Mouse (Mus musculus): ENCODE results near the gene Gm12117. TPM values are rescaled to one million over a fixed set of nuclear protein-coding genes. Genes with fewer than 3 reads are reported as not detected.

Gm12117 gene
- polyA plus RNA-seq, 1 experiment from 2014 or later: not detected

DNA sequence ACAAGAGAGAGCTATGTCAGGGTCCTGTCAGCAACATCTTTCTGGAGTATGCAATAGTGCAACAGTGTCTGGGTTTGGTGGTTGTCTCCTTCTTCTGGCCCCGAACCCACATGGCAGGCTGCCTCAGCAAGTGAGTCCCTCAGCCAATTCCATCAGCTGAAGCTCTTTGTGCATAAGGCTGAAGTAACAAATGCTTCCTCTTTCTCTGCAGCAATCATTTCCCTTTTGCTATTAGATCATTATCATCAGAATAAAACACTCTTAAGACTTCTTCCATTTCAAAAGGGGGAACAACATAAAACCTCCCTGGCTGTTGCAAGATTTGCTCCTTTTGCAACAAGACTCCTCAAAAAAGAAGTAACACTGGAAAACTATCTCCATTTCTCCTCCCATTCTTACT is 2.2 kb downstream of the Gm12117 start:
- H3K36me3 ChIP-seq (ENCODE audit: control insufficient read depth, insufficient read depth, low read length): no peaks in the 10 kb centered on the region
- 77% methylated on average over 1 of the region's 1 CpGs for WGBS
- H3K27me3 ChIP-seq (ENCODE audit: control insufficient read depth, insufficient read depth, low read depth, low read length): no peaks in the 10 kb centered on the region
- no peak overlapping the region for H3K4me2 ChIP-seq (ENCODE audit: low read depth, low read length)
- no peak for ATAC-seq (ENCODE audit: low read depth)
- H3K4me1 ChIP-seq (replicated peaks; ENCODE audit: control insufficient read depth, insufficient read depth, low read length): no peaks in the 10 kb centered on the region
- no peak overlapping the region for H3K4me3 ChIP-seq (ENCODE audit: low read length)
- no peaks in the 10 kb centered on the region for H3K9me3 ChIP-seq (ENCODE audit: control insufficient read depth, low read length)
- H3K27ac ChIP-seq (ENCODE audit: low read length): no peak overlapping the region
- no peak overlapping the region for H3K9ac ChIP-seq (ENCODE audit: low read length)

DNA sequence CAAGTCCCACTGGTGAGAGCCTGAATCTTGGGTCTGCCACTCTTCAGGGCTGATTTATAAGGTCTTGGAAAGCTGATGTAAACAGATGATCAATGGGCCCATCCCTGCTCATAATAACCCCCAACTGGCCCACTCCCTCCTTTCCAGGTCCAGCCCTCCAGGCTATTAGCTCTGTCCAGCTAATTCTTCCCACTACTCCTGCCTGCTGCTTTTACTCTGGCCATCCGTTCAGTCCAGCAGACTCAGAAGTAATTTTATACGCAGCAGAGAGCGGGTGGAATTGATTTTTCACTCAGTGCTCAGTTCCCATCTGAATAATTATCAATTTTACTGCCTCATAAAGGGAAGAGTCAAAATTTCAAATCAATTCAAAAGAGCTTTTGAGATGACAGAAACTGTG is 36.2 kb downstream of the Gm12117 start:
- Histone ChIP-seq H3K36me3 (ENCODE audit: control insufficient read depth, insufficient read depth, low read length) (no peaks in the 10 kb centered on the region), H3K4me3 (ENCODE audit: low read length) (no peak overlapping the region), H3K9ac (ENCODE audit: low read length) (no peak overlapping the region), H3K27ac (ENCODE audit: low read length) (no peak overlapping the region), H3K4me2 (ENCODE audit: low read depth, low read length) (no peak overlapping the region), H3K27me3 (ENCODE audit: control insufficient read depth, insufficient read depth, low read depth, low read length) (no peaks in the 10 kb centered on the region), H3K9me3 (ENCODE audit: control insufficient read depth, low read length) (no peaks in the 10 kb centered on the region), H3K4me1 (replicated peaks; ENCODE audit: control insufficient read depth, insufficient read depth, low read length) (no peaks in the 10 kb centered on the region)
- WGBS: 73% methylated on average over 3 of the region's 3 CpGs
- no peak for ATAC-seq (ENCODE audit: low read depth)

DNA sequence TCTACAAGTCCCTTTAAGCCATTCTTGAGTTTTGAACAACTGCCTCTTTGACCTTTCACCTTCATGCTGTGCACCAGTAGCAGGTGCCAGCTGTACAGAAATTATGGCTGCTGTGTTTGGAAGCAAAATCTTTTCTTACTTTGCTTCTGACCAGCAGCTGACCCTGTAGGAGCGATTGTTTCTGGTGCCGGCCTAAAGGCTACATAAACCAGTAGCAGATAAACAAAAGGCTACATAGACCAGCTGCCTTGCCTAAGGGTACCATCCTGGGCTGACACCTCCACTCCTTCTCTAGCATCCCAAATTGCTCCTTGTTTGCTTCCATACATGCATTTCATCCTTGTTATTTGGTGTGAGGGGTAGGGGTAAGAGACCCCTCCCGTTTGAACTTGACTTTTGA is 42.4 kb downstream of the Gm12117 start:
- Histone ChIP-seq H3K4me1 (replicated peaks; ENCODE audit: control insufficient read depth, insufficient read depth, low read length) (no peaks in the 10 kb centered on the region), H3K9me3 (ENCODE audit: control insufficient read depth, low read length) (no peaks in the 10 kb centered on the region), H3K27me3 (ENCODE audit: control insufficient read depth, insufficient read depth, low read depth, low read length) (no peaks in the 10 kb centered on the region), H3K4me2 (ENCODE audit: low read depth, low read length) (no peak overlapping the region), H3K9ac (ENCODE audit: low read length) (no peak overlapping the region), H3K36me3 (ENCODE audit: control insufficient read depth, insufficient read depth, low read length) (no peaks in the 10 kb centered on the region), H3K4me3 (ENCODE audit: low read length) (no peak overlapping the region), H3K27ac (ENCODE audit: low read length) (no peak overlapping the region)
- 52% methylated on average over 3 of the region's 3 CpGs for WGBS
- no peak for ATAC-seq (ENCODE audit: low read depth)

DNA sequence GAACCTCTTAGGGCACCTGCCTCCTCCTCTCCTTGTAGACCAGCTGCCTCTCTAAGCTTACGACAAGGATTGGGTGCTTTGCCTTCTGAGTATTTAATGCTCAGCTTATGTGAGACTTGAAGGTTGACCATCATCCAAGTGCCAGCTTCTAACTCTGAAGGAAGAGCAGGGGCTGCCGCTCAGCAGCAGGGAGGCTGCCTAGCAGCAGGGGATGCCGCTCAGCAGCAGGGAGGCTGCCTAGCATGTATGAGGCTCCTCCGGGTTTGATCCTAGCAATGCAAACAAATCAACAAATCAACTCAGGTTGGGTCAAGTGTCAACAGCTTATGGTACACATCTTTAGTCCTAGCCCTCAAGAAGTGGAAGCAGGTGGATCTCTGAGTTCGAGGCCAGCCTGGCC is 44.5 kb downstream of the Gm12117 start:
- Histone ChIP-seq H3K9me3 (ENCODE audit: control insufficient read depth, low read length) (no peaks in the 10 kb centered on the region), H3K9ac (ENCODE audit: low read length) (no peak overlapping the region), H3K4me3 (ENCODE audit: low read length) (no peak overlapping the region), H3K4me1 (replicated peaks; ENCODE audit: control insufficient read depth, insufficient read depth, low read length) (no peaks in the 10 kb centered on the region), H3K27ac (ENCODE audit: low read length) (no peak overlapping the region), H3K27me3 (ENCODE audit: control insufficient read depth, insufficient read depth, low read depth, low read length) (no peaks in the 10 kb centered on the region), H3K4me2 (ENCODE audit: low read depth, low read length) (no peak overlapping the region), H3K36me3 (ENCODE audit: control insufficient read depth, insufficient read depth, low read length) (no peaks in the 10 kb centered on the region)
- 63% methylated on average over 5 of the region's 5 CpGs for WGBS
- no peak for ATAC-seq (ENCODE audit: low read depth)

DNA sequence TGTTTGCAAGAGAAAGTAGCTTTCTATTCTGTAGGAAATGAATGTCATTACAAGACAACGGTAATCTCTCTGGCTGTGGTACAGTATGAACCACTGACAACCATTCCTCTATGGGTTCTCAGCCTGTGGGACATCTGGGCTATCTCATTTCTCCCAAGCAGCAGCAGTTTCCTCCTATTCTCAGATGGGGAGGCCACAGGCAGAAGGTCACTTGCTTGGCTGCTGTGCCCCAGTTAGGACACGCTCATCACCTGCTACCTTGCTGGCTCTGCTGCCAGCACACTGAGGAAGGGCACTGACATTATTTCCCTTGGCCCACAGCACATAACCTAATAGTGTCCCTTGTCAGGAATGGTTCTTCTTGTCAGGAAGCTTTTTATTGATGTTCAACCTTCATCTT is 48.4 kb downstream of the Gm12117 start:
- no peak for ATAC-seq (ENCODE audit: low read depth)

DNA sequence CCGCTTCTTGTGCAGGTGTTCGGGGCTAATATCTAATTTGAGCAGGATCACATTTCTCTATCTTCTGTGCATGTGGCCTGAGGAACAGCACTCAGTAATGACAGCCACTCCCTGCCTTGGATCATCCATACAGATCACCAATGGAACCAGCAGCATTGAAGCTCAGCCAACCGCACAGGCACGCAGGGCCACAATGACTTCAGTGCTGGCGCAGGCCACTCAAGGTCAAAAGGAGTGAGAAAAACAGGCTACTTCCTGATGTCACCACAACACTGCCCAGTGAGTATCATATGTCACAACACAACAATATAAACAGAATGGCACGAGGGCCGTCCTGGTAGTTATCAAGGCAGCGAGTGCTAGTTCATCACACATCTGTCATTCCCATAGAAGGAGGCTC is 50.0 kb downstream of the Gm12117 start:
- Histone ChIP-seq H3K4me1 (replicated peaks; ENCODE audit: control insufficient read depth, insufficient read depth, low read length) (peaks cover 9% of the 10 kb centered on the region; the same call in 1 of the 2 replicates), H3K36me3 (ENCODE audit: control insufficient read depth, insufficient read depth, low read length) (no peaks in the 10 kb centered on the region), H3K4me2 (ENCODE audit: low read depth, low read length) (no peak overlapping the region), H3K27me3 (ENCODE audit: control insufficient read depth, insufficient read depth, low read depth, low read length) (no peaks in the 10 kb centered on the region), H3K9me3 (ENCODE audit: control insufficient read depth, low read length) (no peaks in the 10 kb centered on the region), H3K4me3 (ENCODE audit: low read length) (no peak overlapping the region), H3K9ac (ENCODE audit: low read length) (no peak overlapping the region), H3K27ac (ENCODE audit: low read length) (no peak overlapping the region)
- ATAC-seq (ENCODE audit: low read depth): no peak
- WGBS: 68% methylated on average over 8 of the region's 8 CpGs

More for the DNA sequence above, 48.4 kb downstream of the Gm12117 start:
- Histone ChIP-seq H3K4me2 (ENCODE audit: low read depth, low read length) (no peak overlapping the region), H3K27ac (ENCODE audit: low read length) (no peak overlapping the region), H3K4me3 (ENCODE audit: low read length) (no peak overlapping the region), H3K9me3 (ENCODE audit: control insufficient read depth, low read length) (no peaks in the 10 kb centered on the region), H3K36me3 (ENCODE audit: control insufficient read depth, insufficient read depth, low read length) (no peaks in the 10 kb centered on the region), H3K9ac (ENCODE audit: low read length) (no peak overlapping the region), H3K4me1 (replicated peaks; ENCODE audit: control insufficient read depth, insufficient read depth, low read length) (no peaks in the 10 kb centered on the region), H3K27me3 (ENCODE audit: control insufficient read depth, insufficient read depth, low read depth, low read length) (no peaks in the 10 kb centered on the region)
- 81% methylated on average over 2 of the region's 2 CpGs for WGBS

Other genes starting within 250 kb of the Gm12117 start
- 10.8 and 11.3 TPM in 2 replicates for gene Fgf18, start 129.3 kb downstream of the Gm12117 start, polyA plus RNA-seq (2015; fragmentation: Nextera tagmentation; extraction: Ambion mirVana)
- gene Npm1, start 113.5 kb downstream of the Gm12117 start, polyA plus RNA-seq (2015; fragmentation: Nextera tagmentation; extraction: Ambion mirVana): 736 and 786 TPM in 2 replicates
- gene Tlx3, start 73.1 kb downstream of the Gm12117 start, polyA plus RNA-seq (2015; fragmentation: Nextera tagmentation; extraction: Ambion mirVana): not detected in 2 replicates
- gene Ranbp17, start 237.0 kb upstream of the Gm12117 start, polyA plus RNA-seq (2015; fragmentation: Nextera tagmentation; extraction: Ambion mirVana): 4.0 and 5.3 TPM in 2 replicates